Mouse (Mus musculus) erythroid progenitor cell, adult 5-6 weeks (primary cell): ENCODE data around the gene Rnf217. TPM values are rescaled to one million over a fixed set of nuclear protein-coding genes. Genes with fewer than 3 reads are reported as not detected.

ENCODE experiments used
- ATAC-seq: replicated peaks from 2 replicates; pipeline ENCODE4 v1.8.0; 2016; ENCODE audit warnings: moderate number of reproducible peaks, mild to moderate bottlenecking, moderate TSS enrichment, inconsistent platforms; ENCODE audit not compliant: poor library complexity, low FRiP score, severe bottlenecking
- total RNA-seq, 2 experiments: library from RNA; stranded (forward) in 1 of 2; stranded (reverse) in 1 of 2; fragments of 150-400 nt in 1 of 2; fragments of 186-747, 209-891 nt in 1 of 2; gene quantifications; 2 replicates each; pipeline versions ENCODE4 v1.2.3 to v1.2.4; 2015 to 2017; ENCODE audit warnings: low replicate concordance in 2 of 2

Gene Rnf217
- total RNA-seq, 2 experiments from 2014 or later: not detected

DNA sequence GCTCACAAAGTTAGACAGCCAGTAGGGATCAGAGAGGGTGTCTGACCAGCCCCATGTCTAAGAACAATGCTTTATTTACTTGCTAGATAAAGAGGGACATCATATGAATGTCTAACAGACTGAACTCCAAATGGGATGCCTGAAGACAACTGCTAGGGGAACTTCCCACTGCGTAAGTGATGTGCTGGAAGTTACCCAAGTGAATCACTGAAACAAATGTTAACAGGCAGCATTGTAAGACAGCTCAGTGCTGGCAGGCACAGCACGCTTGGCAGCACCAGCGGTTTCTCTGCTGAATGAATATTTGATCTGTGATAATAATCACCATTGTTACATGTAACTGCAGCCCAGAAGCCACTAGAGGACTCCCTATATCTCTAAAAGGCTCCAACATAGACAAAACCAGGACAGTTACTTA is 104.8 kb downstream of the Rnf217 start:
- no peak for ATAC-seq

DNA sequence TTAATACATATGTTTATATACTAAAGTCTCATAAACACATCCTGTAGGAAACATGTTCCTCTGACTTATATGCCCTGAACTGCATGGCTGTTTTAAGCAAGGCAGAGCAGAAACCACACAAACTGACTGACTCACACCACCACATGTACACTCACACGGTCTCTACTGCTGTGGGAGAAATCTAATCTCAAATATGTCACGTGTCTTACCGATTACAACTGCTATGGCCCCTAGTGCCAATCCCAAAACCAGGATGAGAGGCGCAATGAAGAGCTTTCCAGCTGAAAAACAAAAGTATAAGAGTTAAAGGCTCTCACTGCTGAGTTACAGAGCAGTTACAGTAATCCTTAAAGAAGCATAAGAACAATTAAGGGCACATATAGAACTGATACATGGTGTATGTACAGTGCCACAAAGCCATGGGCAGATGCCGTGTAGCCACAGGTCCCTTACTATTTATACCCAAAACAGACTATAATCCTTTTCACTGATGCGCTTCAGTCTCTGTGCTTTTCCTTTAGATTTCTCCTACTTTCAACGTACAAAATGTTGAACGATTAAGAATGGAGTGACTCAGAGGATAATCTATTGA is 105.3 kb downstream of the Rnf217 start:
- ATAC-seq: no peak

- ATAC-seq: no peak
These were observed 107.3 kb downstream of the Rnf217 start for GRCm38 (mm10) chr10:31501644-31502043.

DNA sequence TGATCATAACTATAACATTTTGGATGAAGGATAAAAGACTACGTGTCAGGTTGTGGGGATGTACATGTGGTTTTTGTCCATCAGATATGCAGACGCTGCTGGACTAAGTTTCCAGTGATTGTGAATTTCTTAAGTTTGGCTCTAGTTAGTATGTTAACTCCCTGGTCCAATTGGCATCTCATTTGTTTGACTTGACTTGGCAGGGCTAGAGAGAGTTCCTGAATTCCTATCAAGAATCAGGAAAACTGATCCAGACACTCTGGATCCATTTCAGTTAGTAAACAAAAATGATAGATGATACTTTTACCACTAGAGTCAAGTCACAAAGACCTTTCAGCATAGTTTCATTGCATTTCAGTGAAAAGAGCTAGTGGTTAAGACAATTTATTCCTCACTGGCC is 112.1 kb downstream of the Rnf217 start:
- no peak for ATAC-seq

GRCm38 (mm10) chr10:31495826-31496225 is 113.2 kb downstream of the Rnf217 start:
- ATAC-seq: no peak

DNA sequence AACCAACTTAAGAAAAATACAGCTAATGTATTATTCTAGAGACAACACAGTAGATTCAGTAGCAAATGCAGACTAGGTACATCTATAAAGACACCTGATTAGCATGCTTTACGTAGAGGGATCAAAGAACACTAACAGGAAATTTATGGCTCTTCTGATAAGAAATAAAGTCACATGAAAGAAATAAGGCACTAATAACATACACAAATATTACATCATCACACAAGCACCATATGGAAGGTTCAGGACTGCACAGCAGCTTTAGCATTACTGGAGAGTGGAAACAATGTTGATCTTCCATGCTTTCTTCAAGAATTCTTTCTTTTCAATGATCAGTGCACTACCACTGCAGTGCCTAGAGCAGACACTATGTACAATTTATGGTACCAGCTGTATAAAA is 114.7 kb downstream of the Rnf217 start:
- ATAC-seq: no peak

DNA sequence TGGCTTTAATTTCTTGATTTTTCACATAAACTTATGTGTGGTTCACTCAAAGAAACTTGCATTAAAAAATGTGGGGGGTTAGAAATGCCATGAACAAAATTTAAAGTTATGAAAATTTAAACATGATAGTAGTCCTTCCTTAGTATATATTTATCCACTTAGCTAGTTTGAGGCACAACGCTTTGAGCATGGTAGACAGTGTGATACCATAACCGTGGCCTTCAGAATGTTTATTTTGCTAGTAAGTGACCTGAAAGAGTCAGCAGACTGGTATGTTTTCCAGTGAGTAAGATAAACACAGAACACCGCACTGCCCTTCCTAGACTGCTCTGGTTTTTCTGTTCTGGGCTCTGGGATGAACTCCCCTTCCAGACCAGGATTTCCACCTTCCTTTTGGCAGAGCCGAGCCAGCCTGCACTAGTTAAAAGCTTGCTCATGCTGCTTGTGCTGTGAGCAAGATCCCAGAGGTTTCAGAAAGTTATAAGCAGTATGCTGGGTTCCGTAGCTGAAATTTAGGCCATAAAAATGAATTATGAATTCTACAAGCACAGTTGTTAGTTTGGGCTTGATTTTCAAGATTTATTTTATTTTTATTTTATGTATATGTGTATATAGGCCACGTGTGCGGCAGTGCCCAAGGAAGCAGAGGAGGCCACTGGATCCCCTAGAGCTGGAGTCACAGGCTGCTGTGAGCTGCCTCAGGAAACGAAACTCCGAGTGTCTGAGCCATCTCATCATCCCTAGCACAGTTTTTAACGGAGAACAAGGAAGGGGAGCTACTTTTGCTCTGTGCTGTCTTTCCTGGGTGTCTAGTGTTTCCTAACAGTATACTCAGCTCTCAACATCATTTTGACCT is 141.7 kb downstream of the Rnf217 start:
- no peak for ATAC-seq

GRCm38 (mm10) chr10:31465840-31466541 is 143.0 kb downstream of the Rnf217 start:
- ATAC-seq: no peak

DNA sequence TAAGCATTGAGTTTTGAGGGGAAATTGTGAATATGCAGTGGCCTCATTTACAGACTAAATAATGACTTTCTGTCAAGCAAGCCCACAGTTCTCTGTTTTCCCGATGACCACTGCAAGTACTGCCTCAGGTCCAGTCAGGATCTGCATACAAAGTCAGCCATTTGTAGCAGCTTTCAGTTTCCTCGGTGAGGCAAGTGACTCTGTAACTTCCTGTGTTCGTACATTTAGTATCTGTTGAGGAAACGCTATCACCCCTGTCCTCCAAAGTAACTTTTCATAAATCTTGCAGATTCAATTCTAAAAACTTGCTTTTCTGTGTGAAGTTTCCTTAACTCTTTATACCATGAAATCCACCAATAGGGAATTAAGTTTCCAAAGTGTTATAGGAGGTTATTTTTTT is 143.6 kb downstream of the Rnf217 start:
- no peak for ATAC-seq

DNA sequence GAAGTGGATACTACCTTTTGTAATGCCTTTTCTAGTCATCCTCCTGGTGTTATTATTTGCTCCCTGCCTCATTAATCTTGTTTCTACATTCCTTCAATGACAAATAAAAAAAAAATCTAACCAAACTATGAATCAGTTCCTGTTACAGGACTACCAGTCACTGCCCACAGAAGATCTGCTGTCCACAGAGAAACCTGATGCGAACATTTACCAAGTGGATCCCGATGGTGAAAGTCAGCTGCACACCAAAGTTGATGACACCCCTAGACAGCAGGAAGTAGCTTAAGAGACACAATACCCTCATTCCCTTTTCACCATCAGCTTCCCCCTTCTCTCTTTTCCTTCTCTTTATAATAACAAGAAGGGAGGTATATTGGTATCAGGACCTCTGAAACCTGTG is 145.9 kb downstream of the Rnf217 start:
- ATAC-seq: no peak

DNA sequence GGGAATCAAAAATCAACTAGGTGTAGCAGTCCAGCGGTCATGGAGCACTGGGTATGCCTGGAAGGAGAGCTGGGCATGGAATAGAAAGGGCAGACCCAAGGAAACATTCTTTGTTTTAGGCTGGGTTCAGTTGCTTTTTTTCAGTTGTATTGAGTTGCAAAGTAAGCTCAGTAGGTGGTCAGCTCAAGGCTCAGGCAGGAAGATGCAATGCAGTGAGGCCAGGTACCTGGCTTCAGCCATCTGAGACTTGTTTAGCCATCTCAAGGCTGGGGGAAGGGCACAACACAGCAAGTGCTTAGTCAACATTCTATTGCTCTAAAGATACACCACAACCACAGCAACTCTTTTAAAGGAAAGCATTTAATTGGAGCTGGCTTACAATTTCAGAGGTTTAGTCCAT is 152.2 kb downstream of the Rnf217 start:
- no peak for ATAC-seq

GRCm38 (mm10) chr10:31447083-31447482 is 161.9 kb downstream of the Rnf217 start:
- no peak for ATAC-seq

GRCm38 (mm10) chr10:31445291-31446124 is 163.5 kb downstream of the Rnf217 start, which contains the start of gene Tpd52l1:
Tpd52l1 (minus strand) TSS chr10:31445958.
- ATAC-seq: no peak

DNA sequence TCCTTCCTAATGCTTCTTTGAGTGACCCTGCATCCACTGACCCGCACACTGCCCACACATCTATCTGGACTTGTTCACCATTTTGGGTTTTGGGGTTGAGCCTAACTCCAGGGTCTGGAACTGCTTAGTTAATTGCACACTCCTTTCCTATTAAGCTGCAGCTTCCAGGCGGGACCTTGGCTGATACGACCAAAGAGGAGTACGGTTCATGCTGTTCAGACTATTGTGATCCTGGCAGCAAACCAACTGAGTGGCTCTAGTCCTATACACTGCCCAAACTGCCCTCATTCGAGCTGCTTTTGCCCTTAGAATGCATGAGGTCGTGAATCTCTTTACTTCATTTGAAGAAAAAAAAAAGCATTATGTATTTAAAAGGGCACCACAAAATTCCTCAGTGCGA is 164.8 kb downstream of the Rnf217 start:
- ATAC-seq: no peak

Other genes with a start within 250 kb of the Rnf217 start
- gene Tpd52l1, start 163.2 kb downstream of the Rnf217 start, total RNA-seq (2015; ENCODE audit: low replicate concordance): 4.7 TPM in 1 of 2 replicates, not detected in the other
- not detected in 2 replicates for gene Tpd52l1, start 163.2 kb downstream of the Rnf217 start, total RNA-seq (2017; ENCODE audit: low replicate concordance)